Mouse (Mus musculus) erythroblast, embryonic 14.5 days (primary cell): ENCODE measurements around the gene Kcna6.

ENCODE experiments used
- GATA1 ChIP-seq: IDR thresholded peaks from 2 replicates; pipeline ENCODE4 v1.6.1; 2012; ENCODE audit warnings: low read length, inconsistent platforms, mixed read lengths
- TAL1 ChIP-seq: IDR thresholded peaks from 3 replicates; pipeline ENCODE4 v1.6.1; 2012; ENCODE audit warnings: low read length, inconsistent platforms, mixed read lengths

GRCm38 (mm10) chr6:126768957-126769665 is 28.6 kb upstream of the Kcna6 start:
- TF ChIP-seq GATA1, result no peak
- TF ChIP-seq TAL1, result no peak
